Mouse (Mus musculus) C2C12 (cell line): Measurements from ENCODE around the gene Raf1.

Experiments used
- CEBPB ChIP-seq: IDR thresholded peaks from one replicate; pipeline ENCODE4 v1.6.1; 2011; ENCODE audit warnings: low read depth, mild to moderate bottlenecking, control low read depth, moderate library complexity
- CTCF ChIP-seq: IDR thresholded peaks from one replicate; pipeline ENCODE4 v1.5.1; 2011; ENCODE audit not compliant: control insufficient read depth, insufficient read depth, insufficient read length
- MAX ChIP-seq: IDR thresholded peaks from one replicate; pipeline ENCODE4 v1.6.1; 2011; ENCODE audit warnings: mild to moderate bottlenecking, control low read depth
- MYOG ChIP-seq: IDR thresholded peaks from one replicate; pipeline ENCODE4 v1.6.1; 2011; ENCODE audit not compliant: control insufficient read depth, insufficient read length; ENCODE audit errors: extremely low read depth
- USF1 ChIP-seq: IDR thresholded peaks from one replicate; pipeline ENCODE4 v1.6.1; 2011; ENCODE audit warnings: low read depth, mild to moderate bottlenecking, control low read depth, moderate library complexity

GRCm38 (mm10) chr6:115675508-115676336, 713 bp downstream of the Raf1 start:
- TF ChIP-seq USF1 = no peak
- TF ChIP-seq CTCF = no peak
- no peak for TF ChIP-seq CEBPB
- TF ChIP-seq MYOG = no peak
- no peak for TF ChIP-seq MAX
